Mouse (Mus musculus) bone marrow macrophage, adult 2 months (primary cell): ENCODE data around the gene Uhrf2.

Experiments
- CTCF ChIP-seq: IDR thresholded peaks from 2 replicates; pipeline ENCODE4 v1.5.1; 2012; ENCODE audit warnings: low read depth, mild to moderate bottlenecking, low read length, moderate library complexity
- POLR2A ChIP-seq: IDR thresholded peaks from 2 replicates; pipeline ENCODE4 v1.6.1; 2012; ENCODE audit warnings: mild to moderate bottlenecking, low read depth, low read length, borderline replicate concordance

DNA sequence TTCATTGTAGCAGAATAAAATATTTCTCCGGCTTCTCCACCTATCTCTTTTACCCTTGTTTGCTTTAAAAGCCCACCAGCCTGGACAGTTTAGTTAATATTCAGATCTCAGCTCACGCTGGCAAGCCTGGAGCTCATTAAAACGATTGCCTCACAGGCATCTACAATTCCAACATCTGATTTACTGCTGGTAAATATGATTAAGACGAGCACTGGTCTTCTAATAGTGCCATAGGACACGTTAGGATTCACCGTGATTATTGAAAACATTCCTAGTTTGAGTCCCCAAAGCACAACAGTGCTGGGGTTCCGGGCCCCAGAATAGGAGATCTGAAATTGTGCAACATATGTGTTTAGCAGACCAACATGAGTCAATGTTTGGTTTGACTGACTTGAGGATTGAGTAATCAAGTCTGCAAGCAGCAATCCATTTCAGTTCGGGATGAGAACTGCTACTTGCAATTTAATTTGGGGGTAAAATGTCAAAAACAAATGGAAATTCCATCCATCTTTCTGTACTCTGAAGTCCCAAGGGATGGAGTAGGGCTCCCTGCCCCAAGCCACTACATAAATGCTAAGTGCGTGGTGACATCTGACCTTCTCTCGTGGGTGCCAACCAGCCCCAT lies 77.0 kb downstream of the Uhrf2 start:
- no peak for TF ChIP-seq POLR2A
- no peak for TF ChIP-seq CTCF
